Mouse (Mus musculus) CH12F3 (cell line): ENCODE data around the gene Col28a1.
"Not testable (repeated sequence)": the region's sequence is repeated elsewhere in the genome, so short reads cannot be mapped to it uniquely, and the experiment has no call there.

Source experiments
- in situ Hi-C: fragments of 300-500 bp; cut with MboI; formaldehyde crosslinking; loops from 2 replicates; pipeline ENCODE4 v1.14.3; 2020; ENCODE audit warnings: low sequenced_read_pairs

The Col28a1 gene

DNA sequence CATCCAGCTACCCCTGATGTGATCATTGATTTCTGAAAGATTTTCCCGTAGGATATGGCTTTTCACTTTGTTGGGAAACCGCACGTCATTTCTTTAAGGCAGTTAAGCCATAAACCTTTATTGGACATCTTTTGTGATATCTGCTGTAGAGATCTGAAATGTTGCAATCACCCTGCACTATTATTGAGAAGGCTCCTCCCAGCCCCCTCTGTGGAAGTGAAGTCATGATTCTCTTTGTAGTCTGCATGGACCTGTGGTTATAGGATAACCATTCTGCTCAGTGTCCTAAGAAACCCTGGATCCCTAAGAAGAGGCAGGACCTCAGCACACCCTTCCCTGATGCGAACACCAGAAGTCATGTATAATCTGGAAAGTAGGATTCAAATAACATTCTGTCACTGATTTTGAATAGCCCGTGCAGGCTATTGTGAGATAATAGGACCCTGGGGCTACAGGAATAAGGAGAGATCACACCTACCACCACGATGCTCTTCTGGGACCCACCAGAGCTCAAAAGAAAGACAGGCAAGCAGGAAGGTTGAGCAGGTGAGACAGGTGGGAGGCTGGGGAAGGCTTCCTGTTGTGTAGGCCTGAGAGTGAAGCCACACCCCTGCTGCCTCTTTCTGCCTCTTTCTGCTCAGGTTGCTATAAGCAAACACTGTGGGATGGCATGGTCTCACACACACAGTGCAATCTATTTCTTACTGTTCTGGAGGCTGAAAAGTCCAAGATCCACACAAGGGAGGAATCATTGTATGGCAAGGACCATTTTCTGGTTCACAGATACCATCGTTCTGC is 166.9 kb downstream of the Col28a1 start:
- in situ Hi-C loops, result no loop called here

- in situ Hi-C loops, result no loop called here
Measured at GRCm38 (mm10) chr6:8023527-8023926, 168.9 kb downstream of the Col28a1 start.

- in situ Hi-C loops, result no loop called here
Measured at GRCm38 (mm10) chr6:7994736-7995135, 197.7 kb downstream of the Col28a1 start.

GRCm38 (mm10) chr6:7983646-7983979 is 208.8 kb downstream of the Col28a1 start:
- in situ Hi-C loops, result no loop called here

- in situ Hi-C loops, result not testable (repeated sequence)
Measured at GRCm38 (mm10) chr6:7982958-7983645, 209.3 kb downstream of the Col28a1 start.

- in situ Hi-C loops, result no loop called here
Measured at GRCm38 (mm10) chr6:7971020-7971760, 221.2 kb downstream of the Col28a1 start.

GRCm38 (mm10) chr6:7969376-7969775 is 223.0 kb downstream of the Col28a1 start:
- in situ Hi-C loops, result no loop called here

GRCm38 (mm10) chr6:7965833-7966522 is 226.4 kb downstream of the Col28a1 start:
- in situ Hi-C loops, result no loop called here

DNA sequence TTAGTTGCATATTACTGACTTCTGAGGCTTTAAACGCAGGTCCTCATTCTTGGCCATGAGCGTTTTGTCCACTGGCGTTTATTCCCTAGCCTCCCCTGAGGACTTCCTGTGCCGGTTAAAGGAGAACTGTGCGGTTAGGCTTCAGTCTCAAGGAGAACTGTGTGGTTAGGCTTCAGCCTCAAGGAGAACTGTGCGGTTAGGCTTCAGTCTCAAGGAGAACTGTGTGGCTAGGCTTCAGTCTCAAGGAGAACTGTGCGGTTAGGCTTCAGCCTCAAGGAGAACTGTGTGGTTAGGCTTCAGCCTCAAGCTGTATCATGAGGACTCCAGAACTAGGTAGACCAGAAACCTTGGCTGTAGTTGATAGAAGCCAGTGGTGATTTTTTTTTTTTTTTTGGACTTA is 229.7 kb downstream of the Col28a1 start:
- in situ Hi-C loops, result no loop called here

DNA sequence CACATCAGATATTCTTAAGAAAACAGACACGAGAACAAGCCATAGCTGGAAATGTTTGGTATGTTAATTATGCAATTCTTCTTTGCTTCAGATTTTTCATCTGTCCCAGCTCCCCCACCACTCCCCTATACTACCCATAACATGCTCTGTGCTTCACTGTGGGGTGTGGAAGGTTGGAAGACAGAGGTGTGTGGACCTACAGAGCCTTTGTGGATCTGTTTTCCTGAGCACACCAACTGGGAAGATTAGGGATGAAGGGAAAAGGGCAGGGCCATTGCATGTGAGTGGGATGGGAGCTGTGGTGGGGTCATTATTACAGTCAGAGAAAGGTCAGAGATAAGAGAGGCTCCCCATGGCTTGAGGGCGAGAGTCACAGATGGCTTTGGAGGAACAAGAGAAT is 240.2 kb downstream of the Col28a1 start:
- in situ Hi-C loops, result no loop called here

DNA sequence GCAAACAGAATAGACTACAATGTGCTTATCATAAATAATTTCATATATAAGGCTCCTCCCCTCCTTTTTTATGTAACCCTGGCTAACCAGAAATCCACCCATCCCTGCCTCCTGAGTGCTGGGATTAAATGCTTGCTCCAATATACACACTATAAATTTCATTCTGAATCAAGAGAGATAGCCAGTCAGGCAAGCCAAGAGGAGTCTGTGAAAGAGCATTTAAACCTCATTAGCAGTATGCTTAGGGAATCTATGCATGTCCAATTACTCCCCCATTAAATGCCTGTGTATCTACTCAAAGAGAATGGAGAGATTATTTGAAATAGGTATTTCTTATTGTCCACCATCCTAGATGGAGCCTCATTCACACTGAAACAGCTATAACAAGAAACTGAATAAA is 240.6 kb downstream of the Col28a1 start:
- in situ Hi-C loops, result no loop called here
